Mouse (Mus musculus) cerebellum, adult 9-11 months (tissue): ENCODE data around the gene Tcte1.
A peak's percentile ranks its signal among the peaks of the same experiment; 100 is the strongest.

Experiments used
- DNase-seq: peaks from one replicate; pipeline ENCODE4 v3.0.0; 2022

The Tcte1 gene

DNA sequence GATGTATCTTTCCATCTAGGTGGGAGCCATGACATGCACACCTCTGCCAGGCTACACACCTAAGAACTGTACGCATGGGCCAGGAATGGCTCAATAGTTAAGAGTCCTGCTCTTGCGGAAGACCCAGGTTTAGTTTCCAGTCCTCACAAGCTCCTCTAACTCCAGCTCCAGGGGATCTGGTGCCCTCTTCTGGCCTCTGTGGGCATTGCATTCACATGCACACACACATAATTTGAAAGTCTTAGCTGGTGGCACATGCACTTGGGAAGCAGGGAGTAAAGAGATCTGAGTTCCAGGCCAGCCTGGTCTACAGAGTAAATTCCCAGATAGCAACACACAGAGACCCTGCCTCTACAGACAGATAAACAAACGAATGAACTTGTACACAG, 63.2 kb downstream of the Tcte1 start:
- no peak for DNase-seq

DNA sequence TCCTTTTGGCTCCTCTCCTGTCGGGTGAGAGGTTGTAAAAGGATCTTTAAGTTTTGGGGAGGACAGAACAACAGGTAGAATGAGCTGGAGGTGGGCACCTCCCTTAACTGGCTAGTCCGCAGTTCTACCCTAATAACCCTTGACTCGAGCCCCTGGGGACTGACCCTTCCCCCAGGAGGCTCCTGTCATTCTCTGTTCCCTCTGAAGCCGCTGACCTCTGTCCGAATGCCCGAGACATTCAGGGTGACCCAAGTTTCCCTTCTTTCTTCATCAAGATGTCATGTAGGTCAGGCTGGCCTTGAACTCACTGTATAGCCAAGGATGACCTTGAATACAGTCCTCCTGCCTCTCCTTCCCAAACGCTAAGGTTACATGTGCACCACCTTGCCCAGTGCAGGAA, 65.1 kb downstream of the Tcte1 start:
- DNase-seq: peak; percentile 36

- DNase-seq: peak; percentile 67
Observed at GRCm38 (mm10) chr17:45589236-45589635, 66.0 kb downstream of the Tcte1 start.

- peak; percentile 39 for DNase-seq
Observed at GRCm38 (mm10) chr17:45589844-45590243, 66.6 kb downstream of the Tcte1 start.

DNA sequence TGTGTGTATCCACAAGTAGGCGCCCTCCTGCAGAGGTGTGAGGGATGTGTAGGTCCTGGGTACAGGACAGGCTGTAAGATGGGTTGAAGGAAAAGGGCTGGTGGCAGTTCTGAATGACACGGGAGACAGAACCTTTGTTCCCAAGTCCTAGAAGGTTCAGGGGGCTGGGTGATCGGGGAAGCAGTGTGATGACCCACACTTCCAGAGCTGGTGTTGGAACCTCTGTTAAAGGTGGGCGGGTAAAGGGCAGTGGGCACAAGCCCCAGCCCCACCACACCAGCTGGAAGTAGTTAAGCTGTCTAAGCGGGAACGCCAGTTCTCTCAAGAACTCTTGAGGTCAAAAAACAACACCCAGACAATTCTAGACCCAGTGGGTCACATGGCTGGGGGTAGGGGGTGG, 67.2 kb downstream of the Tcte1 start:
- DNase-seq: peak; percentile 28

GRCm38 (mm10) chr17:45591701-45592605, 68.7 kb downstream of the Tcte1 start:
- DNase-seq: peak; percentile 75
